Comparison of ENCODE assay signal across 9 mouse cellular contexts in genomic region chr1:182412586-182413270, GRCm38 (mm10). TPM values are rescaled to one million over a fixed set of nuclear protein-coding genes. Genes with fewer than 3 reads are reported as not detected.
A peak's percentile ranks its signal among the peaks of the same experiment; 100 is the strongest.
DNase-seq lines count a peak whose midpoint lies in the region; ATAC-seq and TF ChIP-seq lines count a peak whose summit lies in the region.
"Had no signal": no experiment of that assay in that cellular context is flagged by ENCODE, and none has a peak within 500 bp of the region (broad histone marks: within the 10 kb centered on the region; RNA-seq: fewer than 3 reads in every experiment).

No protein-coding gene starts in this region.

- TF ChIP-seq CTCF in kidney, postnatal 0 days (IDR thresholded peaks at IDR 0.05; ENCODE audit: low read depth): no peak
- no peak for TF ChIP-seq CTCF in liver, embryonic 14.5 days (IDR thresholded peaks at IDR 0.05; ENCODE audit: low read depth)

- peak; percentile 11 for DNase-seq in adrenal gland, adult 2 months
- DNase-seq in adrenal gland, postnatal 10 days: no peak
- DNase-seq in kidney, postnatal 0 days (ENCODE audit: low spot score): no peak
- DNase-seq in kidney, postnatal 36 days: no peak
- DNase-seq in liver, embryonic 14.5 days (ENCODE audit: low read depth in 3 of 3, low spot score in 3 of 3): no peak
- no peak for DNase-seq in gastrocnemius, adult 18-20 months (ENCODE audit: low spot score)
- DNase-seq: lung, postnatal 10 days had no signal

- no peak overlapping the region for H3K4me2 ChIP-seq in kidney, postnatal 0 days (ENCODE audit: low read length)
- peak overlapping the region; percentile 43 for H3K4me2 ChIP-seq in embryonic facial prominence, embryonic 13.5 days
- peak overlapping the region; percentile 36; the same call in 1 of the 2 replicates for H3K4me2 ChIP-seq in liver, embryonic 14.5 days (ENCODE audit: low read depth)

- H3K4me3 ChIP-seq in kidney, postnatal 0 days (replicated peaks; ENCODE audit: low read depth, low read length): no peak overlapping the region
- H3K4me3 ChIP-seq in embryonic facial prominence, embryonic 13.5 days: no peak overlapping the region
- H3K4me3 ChIP-seq in liver, embryonic 14.5 days (ENCODE audit: insufficient read depth in 1 of 2, low read depth in 2 of 2, low read length in 2 of 2): no peak overlapping the region

- peak overlapping the region; percentile 5; the same call in 1 of the 2 replicates for H3K27ac ChIP-seq in kidney, postnatal 0 days
- no peak overlapping the region for H3K27ac ChIP-seq in embryonic facial prominence, embryonic 13.5 days
- no peak overlapping the region for H3K27ac ChIP-seq in liver, embryonic 14.5 days

- no peak overlapping the region for H3K9ac ChIP-seq in kidney, postnatal 0 days (ENCODE audit: low read depth, low read length)
- peak overlapping the region; percentile 22; the same call in 1 of the 2 replicates for H3K9ac ChIP-seq in embryonic facial prominence, embryonic 13.5 days
- no peak overlapping the region; the same call in 1 of the 2 replicates for H3K9ac ChIP-seq in liver, embryonic 14.5 days (replicated peaks)

- peaks cover 5% of the 10 kb centered on the region; the same call in 1 of the 2 replicates for H3K4me1 ChIP-seq in kidney, postnatal 0 days (replicated peaks; ENCODE audit: insufficient read depth, low read length)
- H3K4me1 ChIP-seq in embryonic facial prominence, embryonic 13.5 days: peaks cover 42% of the 10 kb centered on the region
- peaks cover 4 to 11% of the 10 kb centered on the region in 2 experiments; a peak in 3 of 4 replicates for H3K4me1 ChIP-seq in liver, embryonic 14.5 days (replicated peaks; ENCODE audit: control insufficient read depth in 2 of 2, insufficient read depth in 2 of 2, low read length in 1 of 2)

- 69% methylated on average over 7 of the region's 7 CpGs for WGBS in kidney, postnatal 0 days
- 28% methylated on average over 7 of the region's 7 CpGs for WGBS in embryonic facial prominence, embryonic 13.5 days
- 55% methylated on average over 7 of the region's 7 CpGs for WGBS in liver, embryonic 14.5 days (ENCODE audit: insufficient replicate concordance)

- H3K9me3 ChIP-seq in kidney, postnatal 0 days (replicated peaks; ENCODE audit: low read length): no peaks in the 10 kb centered on the region
- H3K9me3 ChIP-seq in embryonic facial prominence, embryonic 13.5 days: no peaks in the 10 kb centered on the region
- H3K9me3 ChIP-seq in liver, embryonic 14.5 days (ENCODE audit: control insufficient read depth, low read length): no peaks in the 10 kb centered on the region

- no peaks in the 10 kb centered on the region for H3K27me3 ChIP-seq in kidney, postnatal 0 days (ENCODE audit: insufficient read depth, low read length)
- no peaks in the 10 kb centered on the region for H3K27me3 ChIP-seq in embryonic facial prominence, embryonic 13.5 days
- H3K27me3 ChIP-seq in liver, embryonic 14.5 days (ENCODE audit: control insufficient read depth, insufficient read depth, low read length): no peaks in the 10 kb centered on the region

- no peak for ATAC-seq in kidney, postnatal 0 days (replicated peaks; ENCODE audit: low FRiP score, low read depth)
- ATAC-seq in embryonic facial prominence, embryonic 13.5 days (ENCODE audit: insufficient number of reproducible peaks, insufficient read depth, low FRiP score, low TSS enrichment, low read depth): no peak
- ATAC-seq in liver, embryonic 14.5 days (ENCODE audit: insufficient read depth): no peak
- ATAC-seq in monocyte, adult 5-6 weeks (replicated peaks; ENCODE audit: insufficient number of reproducible peaks, low FRiP score, low TSS enrichment, poor library complexity, severe bottlenecking): no peak

- no peaks in the 10 kb centered on the region for H3K36me3 ChIP-seq in kidney, postnatal 0 days (ENCODE audit: insufficient read depth, low read length)
- no peaks in the 10 kb centered on the region for H3K36me3 ChIP-seq in embryonic facial prominence, embryonic 13.5 days
- H3K36me3 ChIP-seq in liver, embryonic 14.5 days (replicated peaks; ENCODE audit: control insufficient read depth, insufficient read depth, low read depth): no peaks in the 10 kb centered on the region

- TF ChIP-seq EP300 in liver, embryonic 14.5 days (IDR thresholded peaks at IDR 0.05; ENCODE audit: low read depth): no peak

RNA-seq across cellular contexts. Expression of gene Trp53bp2, which starts 3.8 kb away (rescaled TPM):
- total RNA-seq in adrenal gland, adult 2 months (2021): 10 to 100 TPM; 20.1 to 22.2 TPM
- polyA plus RNA-seq in adrenal gland, adult 2 months (2012; rRNA removed): 14.2 and 14.3 TPM in 2 replicates
- total RNA-seq in adrenal gland, postnatal 10 days (2021): 10 to 100 TPM; 21.2 to 21.9 TPM
- polyA plus RNA-seq in kidney, postnatal 0 days (2015; fragmentation: Nextera tagmentation; extraction: Ambion mirVana): 26.1 and 26.7 TPM in 2 replicates
- 25.2 and 26.5 TPM in 2 replicates for polyA plus RNA-seq in embryonic facial prominence, embryonic 13.5 days (2015; fragmentation: Nextera tagmentation; extraction: Ambion mirVana)
- 2.3 and 2.5 TPM in 2 replicates for polyA plus RNA-seq in liver, embryonic 14.5 days (2012; rRNA removed)
- polyA plus RNA-seq in liver, embryonic 14.5 days (2014; fragmentation: Nextera tagmentation; extraction: Ambion mirVana): 2.7 and 3.1 TPM in 2 replicates
- total RNA-seq in monocyte, adult 5-6 weeks (2017): 14.7 to 27.1 TPM (median 23.8 TPM) in 3 replicates
- 10 to 100 TPM in 1 of 2 experiments, 1 to 10 TPM in 1; 9.1 to 10.7 TPM for total RNA-seq in gastrocnemius, adult 18-20 months (2021)
